Mouse (Mus musculus): Measurements from ENCODE around the gene Vasp.

Vasp gene

DNA sequence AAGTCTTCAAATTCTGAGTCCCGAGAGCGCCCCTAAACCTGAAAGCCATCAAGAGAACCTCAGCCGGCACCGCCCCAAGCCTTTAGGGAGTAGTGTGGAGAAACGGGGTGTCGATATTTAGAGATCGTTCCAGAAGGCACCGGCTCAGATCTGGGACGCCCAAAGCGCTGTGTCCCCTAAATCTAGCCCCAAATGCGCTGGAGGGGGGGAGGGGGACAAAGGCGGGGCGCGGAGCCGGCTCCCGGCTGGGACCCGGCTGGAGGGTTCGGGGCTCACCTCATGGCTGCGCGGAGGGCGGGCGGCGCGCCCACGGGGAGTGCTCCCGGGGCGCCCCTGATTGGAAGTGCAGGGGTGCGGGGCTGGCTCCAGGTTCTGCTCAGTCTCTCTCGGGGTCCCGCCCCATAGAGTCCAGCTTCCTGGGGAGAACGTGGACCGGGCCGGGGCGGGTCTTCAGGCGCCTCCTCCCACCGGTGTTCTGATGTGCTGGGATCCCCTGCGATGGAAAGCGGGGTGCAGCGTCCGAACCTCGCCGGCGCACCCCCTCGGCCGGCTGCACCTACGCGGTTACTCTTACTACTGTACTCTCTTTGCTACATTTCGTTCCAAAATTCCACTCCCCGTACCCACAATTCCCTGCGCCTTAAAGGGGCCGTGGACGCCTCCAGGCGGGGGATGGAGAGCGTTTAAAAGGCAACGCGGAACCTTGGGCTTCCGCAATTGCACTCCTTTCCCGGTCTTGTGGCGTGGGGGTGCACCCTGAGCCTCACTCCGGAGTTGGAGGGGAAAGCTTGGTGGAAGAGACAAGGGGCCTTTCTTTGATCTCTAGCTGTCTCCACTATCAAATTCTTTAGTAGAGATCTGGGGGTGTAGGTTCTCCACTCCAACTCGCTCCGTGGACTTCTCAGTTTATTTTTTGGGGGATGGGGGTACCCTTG lies at the start of gene Vasp:
Gene Vasp, minus strand, starts transcription at position 580 of the 935 bp plus-strand sequence.
- peak; percentile 84 for DNase-seq

DNA sequence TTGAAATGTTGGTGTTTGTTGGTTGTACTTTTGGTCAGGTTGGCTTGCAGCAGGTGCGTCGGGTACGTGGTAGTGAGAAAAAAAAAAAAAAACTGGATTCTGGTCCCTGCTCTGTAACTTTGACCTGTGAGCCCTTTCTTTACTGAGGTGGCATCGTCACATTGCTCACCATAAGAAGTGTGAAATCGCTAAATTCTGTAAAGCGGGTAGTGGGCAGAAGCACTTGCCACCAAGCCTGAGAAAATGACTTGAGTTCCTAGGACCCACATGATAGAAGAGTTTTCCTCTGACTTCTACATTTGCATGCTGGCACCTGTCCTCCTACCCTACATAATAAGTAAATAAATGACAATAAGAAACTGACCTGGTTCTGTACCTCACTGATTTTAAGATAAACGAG lies 49.0 kb upstream of the Vasp start:
- no peak for DNase-seq

- DNase-seq, result peak; percentile 96
These were observed 48.3 kb upstream of the Vasp start for GRCm38 (mm10) chr7:19319906-19320305.

- no peak for DNase-seq
These were observed 47.8 kb upstream of the Vasp start for GRCm38 (mm10) chr7:19319458-19319857.

GRCm38 (mm10) chr7:19318676-19319075 lies 47.1 kb upstream of the Vasp start:
- DNase-seq, result no peak

DNA sequence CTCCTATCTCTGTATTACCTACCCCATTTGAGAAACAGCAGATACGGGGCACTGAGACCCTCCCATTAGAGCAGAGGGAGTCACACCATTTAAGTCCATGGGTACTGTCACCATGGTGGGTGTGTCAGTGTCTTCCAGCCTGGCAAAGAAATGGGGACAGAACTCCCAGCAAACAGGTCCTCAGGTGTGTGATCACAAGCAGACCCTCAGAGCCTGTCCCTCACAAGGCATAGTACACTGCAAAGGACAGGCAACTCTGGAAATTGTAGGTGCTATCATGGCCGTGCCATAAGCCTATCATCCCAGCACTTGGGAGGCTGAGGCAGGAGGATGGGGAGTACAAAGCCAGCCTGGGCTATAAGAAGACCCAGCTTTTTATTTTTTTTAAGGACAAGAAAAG lies 46.6 kb upstream of the Vasp start:
- DNase-seq, result no peak

DNA sequence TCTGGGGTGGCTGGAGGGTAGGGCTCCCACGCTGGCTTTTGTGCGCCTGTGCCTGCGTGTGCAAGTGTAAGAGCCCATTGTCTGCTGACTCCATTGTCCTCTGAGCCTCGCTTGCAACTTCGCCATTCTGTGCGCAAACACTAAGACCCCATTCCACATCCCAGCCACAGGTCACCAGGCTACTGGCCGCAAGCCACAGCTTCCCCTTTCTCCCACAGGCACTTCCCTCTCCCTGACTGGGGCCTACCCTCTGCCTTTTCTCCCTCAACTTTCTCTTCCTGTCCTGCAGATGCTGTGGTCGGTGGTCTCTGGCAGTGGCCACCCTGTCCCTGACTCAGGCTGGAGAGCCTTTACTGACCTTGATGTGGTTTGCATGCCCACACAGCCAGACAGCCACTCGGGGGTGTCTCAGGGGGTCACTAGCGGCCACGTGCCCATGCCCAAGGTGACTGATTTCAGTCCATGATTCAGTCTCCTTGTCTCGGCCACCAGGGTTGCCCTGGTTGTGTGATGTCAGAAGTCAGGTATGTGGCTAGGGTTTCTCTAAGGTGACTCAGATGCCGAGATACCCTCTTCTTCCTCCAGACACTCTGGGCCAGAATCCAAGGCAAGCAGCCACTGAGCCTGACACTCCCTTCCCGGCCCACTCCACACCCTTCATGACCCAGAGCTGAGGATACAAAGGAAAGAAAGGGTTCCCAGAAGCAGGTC lies 45.0 kb upstream of the Vasp start:
- DNase-seq, result peak; percentile 65

GRCm38 (mm10) chr7:19314033-19314432 lies 42.4 kb upstream of the Vasp start:
- no peak for DNase-seq

DNA sequence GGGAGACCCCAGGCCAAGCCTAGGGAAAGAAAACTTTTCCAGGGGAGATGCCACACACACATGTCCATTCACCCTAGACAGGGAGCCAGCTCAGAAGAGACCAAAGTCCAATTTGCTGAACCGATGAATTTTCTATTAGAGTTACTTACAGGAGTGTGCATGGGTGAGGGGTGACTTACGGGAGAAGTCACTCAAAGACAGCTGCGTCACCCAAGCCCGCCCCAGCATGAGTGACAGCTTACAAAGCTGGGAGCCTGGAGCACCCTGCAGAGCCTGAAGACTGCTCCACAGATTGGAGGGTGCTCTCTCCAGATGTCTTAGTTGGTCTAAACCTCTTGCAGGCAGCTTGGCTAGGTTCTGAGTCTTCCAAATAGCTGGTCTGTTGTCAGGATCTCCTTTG lies 40.4 kb upstream of the Vasp start:
- DNase-seq, result no peak

GRCm38 (mm10) chr7:19309884-19310641 lies 38.4 kb upstream of the Vasp start, which contains the start of gene Fosb:
Gene Fosb, minus strand, starts transcription at chr7:19310051.
- peak; percentile 97 for DNase-seq

GRCm38 (mm10) chr7:19309278-19309883 lies 37.8 kb upstream of the Vasp start:
- no peak for DNase-seq

DNA sequence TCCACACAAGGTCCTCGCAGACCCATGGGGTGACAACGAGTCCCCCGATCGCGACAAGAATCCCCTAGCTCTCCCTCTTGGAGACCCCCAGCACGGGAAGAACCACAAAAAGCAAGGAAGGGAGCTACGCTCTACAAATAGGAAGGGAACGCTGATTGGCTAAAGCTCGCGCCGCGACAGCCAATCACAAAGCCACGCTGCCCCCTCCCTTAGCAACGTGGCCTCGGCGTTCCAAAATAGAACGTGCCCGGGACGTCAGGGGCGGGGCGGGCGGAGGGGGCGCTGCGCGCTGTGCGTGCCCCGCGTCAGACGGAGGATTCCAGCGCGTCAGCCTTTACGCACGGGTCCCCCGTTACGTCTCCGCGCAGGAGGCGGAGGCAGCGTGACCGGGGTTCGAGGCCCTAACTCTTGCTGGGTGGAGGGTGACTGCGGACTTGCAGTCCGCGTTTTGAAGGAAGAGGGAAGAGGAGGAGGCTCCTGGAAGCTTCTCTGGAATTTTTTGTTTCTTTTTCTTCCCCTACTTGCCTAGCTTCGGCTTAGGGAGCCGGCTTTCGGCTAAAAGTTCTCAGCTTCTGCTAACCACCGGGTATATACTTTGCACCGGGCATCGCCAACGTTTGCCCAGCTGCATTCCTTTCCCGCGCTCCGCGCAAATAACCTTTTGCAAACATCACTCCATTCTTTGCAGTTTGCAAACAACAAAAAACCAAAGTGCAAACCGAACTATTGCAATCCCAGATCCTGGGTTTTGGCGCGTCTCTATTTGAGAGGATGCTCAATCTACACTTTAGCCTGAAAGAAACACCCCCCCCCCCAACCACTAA lies 37.0 kb upstream of the Vasp start:
- peak; percentile 96 for DNase-seq

- peak; percentile 85 for DNase-seq
These were observed 36.3 kb upstream of the Vasp start for GRCm38 (mm10) chr7:19307739-19308453.

GRCm38 (mm10) chr7:19306819-19307738 lies 35.5 kb upstream of the Vasp start:
- no peak for DNase-seq

DNA sequence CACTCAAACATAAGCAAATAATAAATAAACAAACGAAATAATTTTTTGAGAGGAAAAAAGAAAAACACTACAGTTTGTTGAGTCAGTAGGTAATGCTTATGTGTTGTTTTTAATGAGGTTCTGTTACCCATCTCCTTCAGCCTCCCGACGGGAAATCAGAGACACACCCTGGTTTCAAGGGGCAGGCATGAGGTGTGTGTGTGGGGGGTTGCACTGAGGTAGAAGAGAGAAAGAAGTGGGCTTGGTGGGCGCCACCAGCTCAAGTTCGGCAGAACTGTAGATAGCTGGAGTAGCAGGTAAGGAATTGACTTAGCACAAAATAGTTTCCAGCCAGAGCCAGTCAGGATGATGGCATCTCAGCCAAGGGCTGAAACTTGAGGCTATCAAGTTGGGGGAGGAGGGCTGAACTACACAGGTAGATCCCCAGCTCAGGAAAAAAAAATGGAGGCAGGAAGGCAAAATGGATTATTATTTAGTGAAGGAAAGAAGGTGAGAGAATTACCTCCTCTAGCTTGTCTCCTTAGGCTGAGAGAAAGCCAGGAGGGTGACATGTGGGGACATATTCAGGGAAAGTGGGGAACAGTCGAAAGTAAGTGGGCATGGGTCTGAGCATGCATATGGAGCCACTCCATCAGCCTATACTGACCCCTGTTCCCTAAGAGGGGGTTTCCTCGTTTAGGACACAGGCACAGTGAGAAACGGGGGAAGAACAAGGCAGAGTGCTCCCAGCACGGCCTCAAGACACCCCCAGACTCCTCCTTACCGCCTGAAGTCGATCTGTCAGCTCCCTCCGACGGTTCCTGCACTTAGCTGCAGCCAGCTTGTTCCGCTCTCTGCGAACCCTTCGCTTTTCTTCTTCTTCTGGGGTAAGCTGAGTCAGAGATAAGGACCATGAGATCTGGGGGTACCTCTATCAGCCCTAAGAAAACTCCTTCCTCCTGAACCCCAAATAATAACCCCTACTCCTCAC lies 34.5 kb upstream of the Vasp start:
- no peak for DNase-seq

DNA sequence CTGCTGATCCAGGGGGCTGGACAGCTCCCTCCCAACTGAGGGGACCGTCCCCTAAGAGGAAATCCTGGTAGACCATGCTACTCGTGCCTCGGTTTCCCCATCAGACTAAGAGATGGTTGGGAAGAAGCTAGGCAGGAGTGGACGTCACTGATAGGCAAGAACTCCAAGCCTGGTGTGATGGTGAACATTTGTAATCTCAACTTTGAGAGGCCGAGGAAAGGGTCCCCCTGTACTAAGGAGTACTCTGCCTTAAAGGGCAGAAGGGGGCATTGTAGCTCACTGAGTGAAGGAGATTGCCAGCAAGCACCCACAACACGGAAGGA lies 33.8 kb upstream of the Vasp start:
- DNase-seq, result no peak

- DNase-seq, result no peak
These were observed 33.1 kb upstream of the Vasp start for GRCm38 (mm10) chr7:19304501-19305412.

GRCm38 (mm10) chr7:19303770-19304169 lies 32.2 kb upstream of the Vasp start:
- DNase-seq, result no peak
